Mouse (Mus musculus): ENCODE results near the gene Cdk6. TPM values are rescaled to one million over a fixed set of nuclear protein-coding genes. Genes with fewer than 3 reads are reported as not detected.

The Cdk6 gene
- polyA plus RNA-seq, 1 experiment from 2014 or later, result 37.7 TPM

DNA sequence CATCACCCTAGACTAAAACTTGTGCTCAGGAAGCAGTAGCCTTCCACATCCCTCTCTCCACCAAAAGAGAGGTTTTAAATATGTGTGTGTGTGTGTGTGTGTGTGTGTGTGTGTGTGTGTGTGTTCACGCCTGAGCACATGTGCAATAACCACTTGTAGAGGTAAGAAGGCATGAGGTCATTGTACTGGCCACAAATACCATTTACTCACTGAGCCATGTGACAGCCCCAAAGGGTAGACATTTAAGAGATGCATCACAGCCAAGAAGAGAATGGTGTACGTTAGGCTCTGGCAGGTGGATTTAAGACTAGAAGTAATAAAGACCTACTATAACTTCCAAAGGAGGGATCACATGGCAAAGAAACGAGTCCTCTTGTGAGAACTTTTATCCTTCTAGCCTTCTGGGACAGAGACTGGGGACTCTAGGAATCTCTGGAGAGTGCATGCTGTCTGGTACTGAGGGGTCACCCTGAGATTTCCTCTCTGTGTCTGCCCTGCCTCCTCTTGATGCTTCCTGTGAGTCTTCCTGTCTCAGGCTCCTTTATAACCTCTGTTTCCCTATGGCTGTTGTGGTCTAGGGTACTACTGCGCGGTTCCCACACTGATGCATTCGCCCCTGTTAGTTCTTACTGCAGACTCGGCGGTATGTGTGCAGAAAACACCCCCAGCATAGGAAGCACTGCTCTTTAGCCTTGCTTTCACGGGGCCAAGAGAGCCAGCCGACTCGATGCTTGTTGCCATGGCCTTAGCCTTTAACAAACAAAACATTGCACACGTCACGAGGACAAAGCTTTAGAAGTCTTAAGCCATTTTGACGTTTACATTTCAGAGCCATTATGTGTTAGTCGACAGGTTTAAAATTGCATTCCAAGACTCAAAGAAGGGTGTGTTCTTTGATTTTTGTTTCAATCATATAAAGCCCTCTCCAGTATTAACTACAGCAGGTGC is 22.0 kb downstream of the Cdk6 start:
- Histone ChIP-seq H3K4me1 (peaks cover 5% of the 10 kb centered on the region; the same call in 1 of the 2 replicates), H3K27ac (no peak overlapping the region), H3K9me3 (no peaks in the 10 kb centered on the region), H3K36me3 (no peaks in the 10 kb centered on the region), H3K4me2 (0 out of 2 replicates have a peak overlapping the region, but pooled peaks have one; percentile 3), H3K4me3 (replicated peaks) (no peak overlapping the region), H3K27me3 (replicated peaks) (no peaks in the 10 kb centered on the region), H3K9ac (no peak overlapping the region)
- peak; percentile 19; the same call in 1 of the 2 replicates for ATAC-seq (ENCODE audit: insufficient read depth, low FRiP score, low read depth)
- 64% methylated on average over 15 of the region's 15 CpGs for WGBS

DNA sequence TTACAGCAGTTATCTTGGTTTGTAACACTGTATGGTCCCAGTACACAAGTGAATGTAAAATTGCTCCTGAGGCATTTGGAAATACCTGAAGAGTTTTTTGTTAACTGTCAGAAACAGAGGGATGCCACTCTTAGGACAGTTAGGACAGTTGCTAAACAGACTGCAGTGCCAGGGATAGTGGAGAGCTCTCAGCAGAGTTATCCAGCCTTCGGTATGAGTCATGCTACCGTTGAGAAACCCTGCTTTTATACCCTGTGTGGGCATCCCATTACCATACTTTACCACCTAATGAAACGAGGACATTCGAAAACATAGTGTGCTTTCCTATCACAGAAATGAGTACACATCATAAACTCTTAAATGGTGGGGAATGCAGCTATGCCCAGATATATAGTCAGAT is 25.8 kb downstream of the Cdk6 start:
- WGBS, result 89% methylated on average over 4 of the region's 4 CpGs

DNA sequence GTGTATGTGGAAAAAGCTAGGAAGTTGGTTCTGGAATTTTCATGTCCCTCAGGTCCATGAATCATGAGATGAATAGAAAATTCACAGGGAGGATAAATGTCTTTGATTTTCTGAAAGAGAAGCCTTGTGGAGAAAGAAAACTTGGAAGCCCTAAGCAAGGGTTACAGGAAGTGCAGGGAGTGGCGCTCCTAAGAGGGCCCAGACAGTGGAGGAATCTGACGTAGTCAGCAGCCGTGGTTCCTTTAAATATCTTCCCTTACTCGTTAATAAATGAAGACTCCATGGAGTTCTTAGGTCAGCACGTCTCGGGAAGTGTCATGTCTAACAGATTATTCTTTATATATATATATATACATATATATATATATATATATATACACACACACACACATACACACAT is 28.0 kb downstream of the Cdk6 start:
- no peak for ATAC-seq (ENCODE audit: insufficient read depth, low FRiP score, low read depth)
- H3K4me1 ChIP-seq, result no peaks in the 10 kb centered on the region
- H3K27me3 ChIP-seq (replicated peaks), result no peaks in the 10 kb centered on the region
- 36% methylated on average over 6 of the region's 6 CpGs for WGBS
- peak overlapping the region; percentile 51; the same call in 1 of the 2 replicates for H3K27ac ChIP-seq
- no peak overlapping the region for H3K4me2 ChIP-seq
- no peak overlapping the region for H3K9ac ChIP-seq
- H3K4me3 ChIP-seq (replicated peaks), result no peak overlapping the region
- H3K9me3 ChIP-seq, result no peaks in the 10 kb centered on the region
- no peaks in the 10 kb centered on the region for H3K36me3 ChIP-seq

More for the DNA sequence above, 25.8 kb downstream of the Cdk6 start:
- peaks cover 3% of the 10 kb centered on the region; the same call in 1 of the 2 replicates for H3K4me1 ChIP-seq
- H3K27me3 ChIP-seq (replicated peaks), result no peaks in the 10 kb centered on the region
- no peaks in the 10 kb centered on the region for H3K9me3 ChIP-seq
- no peak overlapping the region for H3K27ac ChIP-seq
- H3K4me2 ChIP-seq, result no peak overlapping the region
- H3K4me3 ChIP-seq (replicated peaks), result no peak overlapping the region
- no peaks in the 10 kb centered on the region for H3K36me3 ChIP-seq
- H3K9ac ChIP-seq, result no peak overlapping the region
- ATAC-seq (ENCODE audit: insufficient read depth, low FRiP score, low read depth), result no peak

GRCm38 (mm10) chr5:3371212-3371611 is 29.9 kb downstream of the Cdk6 start:
- H3K4me1 ChIP-seq, result no peaks in the 10 kb centered on the region
- no peaks in the 10 kb centered on the region for H3K36me3 ChIP-seq
- no peak overlapping the region for H3K27ac ChIP-seq
- 87% methylated on average over 2 of the region's 2 CpGs for WGBS
- H3K27me3 ChIP-seq (replicated peaks), result no peaks in the 10 kb centered on the region
- no peak overlapping the region for H3K9ac ChIP-seq
- H3K4me2 ChIP-seq, result no peak overlapping the region
- no peak overlapping the region for H3K4me3 ChIP-seq (replicated peaks)
- no peak for ATAC-seq (ENCODE audit: insufficient read depth, low FRiP score, low read depth)
- H3K9me3 ChIP-seq, result no peaks in the 10 kb centered on the region

- Histone ChIP-seq H3K4me1 (no peaks in the 10 kb centered on the region), H3K4me3 (replicated peaks) (no peak overlapping the region), H3K9me3 (no peaks in the 10 kb centered on the region), H3K9ac (no peak overlapping the region), H3K27me3 (replicated peaks) (no peaks in the 10 kb centered on the region), H3K27ac (no peak overlapping the region), H3K36me3 (no peaks in the 10 kb centered on the region), H3K4me2 (no peak overlapping the region)
- ATAC-seq (ENCODE audit: insufficient read depth, low FRiP score, low read depth), result no peak
- 83% methylated on average over 10 of the region's 10 CpGs for whole genome bisulfite sequencing
Measured at GRCm38 (mm10) chr5:3373170-3373569, 31.9 kb downstream of the Cdk6 start.

GRCm38 (mm10) chr5:3374763-3375162 is 33.5 kb downstream of the Cdk6 start:
- no peak overlapping the region for H3K27ac ChIP-seq
- WGBS, result 85% methylated on average over 10 of the region's 10 CpGs

DNA sequence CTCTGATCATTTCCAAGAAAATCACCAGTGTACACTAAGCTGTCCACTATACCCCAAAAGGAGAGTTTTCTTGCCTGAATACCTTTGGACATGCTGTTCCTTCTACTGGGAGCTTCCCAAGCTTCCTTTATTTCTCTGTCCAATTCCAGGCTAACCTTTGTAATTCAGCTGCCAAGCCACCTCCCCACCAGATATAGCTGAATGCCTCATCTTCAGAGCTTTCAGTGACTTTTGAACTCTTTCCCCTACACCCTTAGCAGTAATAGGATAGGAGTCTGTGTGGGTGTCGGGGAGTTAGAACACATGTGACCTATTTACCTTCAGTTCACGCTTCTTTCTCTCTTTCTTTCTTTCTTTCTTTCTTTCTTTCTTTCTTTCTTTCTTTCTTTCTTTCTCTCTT is 34.9 kb downstream of the Cdk6 start:
- Histone ChIP-seq H3K9ac (no peak overlapping the region), H3K4me3 (replicated peaks) (no peak overlapping the region), H3K36me3 (no peaks in the 10 kb centered on the region), H3K27ac (no peak overlapping the region), H3K4me1 (no peaks in the 10 kb centered on the region), H3K9me3 (no peaks in the 10 kb centered on the region), H3K27me3 (replicated peaks) (no peaks in the 10 kb centered on the region), H3K4me2 (no peak overlapping the region)
- no peak for ATAC-seq (ENCODE audit: insufficient read depth, low FRiP score, low read depth)
- WGBS, result 88% methylated on average over 2 of the region's 2 CpGs

More at GRCm38 (mm10) chr5:3374763-3375162, 33.5 kb downstream of the Cdk6 start:
- no peak overlapping the region for H3K4me3 ChIP-seq (replicated peaks)
- H3K9me3 ChIP-seq, result no peaks in the 10 kb centered on the region
- no peaks in the 10 kb centered on the region for H3K4me1 ChIP-seq
- no peak for ATAC-seq (ENCODE audit: insufficient read depth, low FRiP score, low read depth)
- H3K36me3 ChIP-seq, result no peaks in the 10 kb centered on the region
- no peak overlapping the region for H3K4me2 ChIP-seq
- H3K27me3 ChIP-seq (replicated peaks), result no peaks in the 10 kb centered on the region
- H3K9ac ChIP-seq, result no peak overlapping the region

- no peaks in the 10 kb centered on the region for H3K36me3 ChIP-seq
- H3K27ac ChIP-seq, result no peak overlapping the region
- WGBS, result 67% methylated on average over 4 of the region's 4 CpGs
- no peak overlapping the region for H3K4me2 ChIP-seq
- H3K4me1 ChIP-seq, result no peaks in the 10 kb centered on the region
- no peak overlapping the region for H3K9ac ChIP-seq
- no peaks in the 10 kb centered on the region for H3K27me3 ChIP-seq (replicated peaks)
- ATAC-seq (ENCODE audit: insufficient read depth, low FRiP score, low read depth), result no peak
- no peak overlapping the region for H3K4me3 ChIP-seq (replicated peaks)
- no peaks in the 10 kb centered on the region for H3K9me3 ChIP-seq
Measured at GRCm38 (mm10) chr5:3379252-3379651, 38.0 kb downstream of the Cdk6 start.

DNA sequence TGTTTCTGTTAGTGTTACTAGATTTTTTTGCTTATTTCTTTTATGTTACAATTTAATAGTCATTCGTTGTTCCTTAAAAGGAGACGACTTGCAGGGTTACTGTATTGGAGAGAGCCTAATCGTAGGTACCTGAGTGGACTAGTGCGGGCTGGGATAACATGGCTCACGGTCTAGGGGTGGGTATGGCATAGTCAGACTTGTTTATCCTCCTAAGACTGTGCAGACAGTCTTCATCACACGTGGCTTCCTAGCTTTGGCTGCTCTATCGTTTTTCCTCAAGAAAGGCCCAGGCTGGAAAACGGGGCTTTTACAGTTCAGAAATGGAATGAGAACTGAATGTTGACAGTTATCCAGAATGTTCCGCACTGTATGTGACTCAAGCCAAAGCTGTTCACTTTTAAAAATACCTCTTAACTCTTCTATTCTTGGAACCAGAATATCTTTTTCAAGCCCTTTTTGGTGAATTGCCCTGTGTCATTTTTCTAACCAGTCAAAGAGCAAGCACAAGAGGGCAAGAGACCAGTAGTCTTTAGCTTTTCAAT is 39.5 kb downstream of the Cdk6 start:
- Histone ChIP-seq H3K9ac (no peak overlapping the region), H3K27me3 (replicated peaks) (no peaks in the 10 kb centered on the region), H3K4me1 (no peaks in the 10 kb centered on the region), H3K36me3 (no peaks in the 10 kb centered on the region), H3K9me3 (no peaks in the 10 kb centered on the region), H3K4me2 (no peak overlapping the region), H3K27ac (0 out of 2 replicates have a peak overlapping the region, but pooled peaks have one; percentile 7), H3K4me3 (replicated peaks) (no peak overlapping the region)
- WGBS, result 58% methylated on average over 9 of the region's 9 CpGs
- ATAC-seq (ENCODE audit: insufficient read depth, low FRiP score, low read depth), result no peak

- ATAC-seq (ENCODE audit: insufficient read depth, low FRiP score, low read depth), result no peak
- Histone ChIP-seq H3K27me3 (replicated peaks) (no peaks in the 10 kb centered on the region), H3K9ac (no peak overlapping the region), H3K4me3 (replicated peaks) (no peak overlapping the region), H3K4me1 (no peaks in the 10 kb centered on the region; the same call in 1 of the 2 replicates), H3K9me3 (no peaks in the 10 kb centered on the region), H3K36me3 (no peaks in the 10 kb centered on the region), H3K4me2 (no peak overlapping the region), H3K27ac (no peak overlapping the region)
- 81% methylated on average over 8 of the region's 8 CpGs for WGBS
Measured at GRCm38 (mm10) chr5:3381795-3382194, 40.5 kb downstream of the Cdk6 start.

DNA sequence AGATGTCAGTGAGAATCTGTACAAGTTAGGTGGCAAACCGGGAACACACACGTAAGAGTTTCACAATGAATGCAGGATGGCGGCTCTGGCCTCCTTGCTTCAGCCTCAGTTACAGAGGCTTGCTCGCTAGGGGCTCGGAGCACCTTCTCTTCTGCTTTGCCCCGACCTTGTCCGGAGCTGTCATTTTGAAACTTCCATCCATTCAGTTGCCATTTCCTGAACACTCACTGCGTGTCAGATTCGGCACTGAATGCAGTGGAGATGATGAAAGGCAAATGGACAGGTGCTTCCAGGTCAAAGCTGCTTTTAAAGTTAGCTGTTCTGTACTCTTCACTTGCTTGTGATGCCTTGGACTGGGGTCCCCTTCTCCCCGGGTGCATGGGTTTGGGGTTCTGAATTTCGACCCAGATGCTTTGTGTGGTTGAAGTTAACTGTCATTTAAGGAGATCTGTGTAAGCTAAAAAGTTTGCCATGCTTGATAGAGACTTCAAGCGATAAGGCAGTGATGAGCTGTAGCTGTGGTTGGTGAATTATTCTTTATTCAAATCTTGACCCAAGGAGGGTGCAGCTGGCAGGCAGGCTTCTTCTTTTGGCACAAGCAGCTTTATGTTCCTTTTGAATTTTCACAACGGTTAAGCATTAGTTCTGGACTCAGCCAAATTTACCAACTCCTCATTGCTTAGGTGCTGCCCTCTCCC is 41.2 kb downstream of the Cdk6 start:
- H3K9me3 ChIP-seq, result no peaks in the 10 kb centered on the region
- ATAC-seq (ENCODE audit: insufficient read depth, low FRiP score, low read depth), result no peak
- H3K27ac ChIP-seq, result no peak overlapping the region
- 74% methylated on average over 13 of the region's 13 CpGs for WGBS
- H3K27me3 ChIP-seq (replicated peaks), result no peaks in the 10 kb centered on the region
- H3K4me1 ChIP-seq, result no peaks in the 10 kb centered on the region; the same call in 1 of the 2 replicates
- no peak overlapping the region for H3K4me2 ChIP-seq
- H3K4me3 ChIP-seq (replicated peaks), result no peak overlapping the region
- no peaks in the 10 kb centered on the region for H3K36me3 ChIP-seq
- no peak overlapping the region for H3K9ac ChIP-seq

- 68% methylated on average over 3 of the region's 3 CpGs for WGBS
- no peak for ATAC-seq (ENCODE audit: insufficient read depth, low FRiP score, low read depth)
- no peak overlapping the region for H3K4me3 ChIP-seq (replicated peaks)
- H3K27ac ChIP-seq, result no peak overlapping the region
- H3K27me3 ChIP-seq (replicated peaks), result no peaks in the 10 kb centered on the region
- H3K36me3 ChIP-seq, result no peaks in the 10 kb centered on the region
- H3K9me3 ChIP-seq, result no peaks in the 10 kb centered on the region
- no peaks in the 10 kb centered on the region; the same call in 1 of the 2 replicates for H3K4me1 ChIP-seq
- H3K9ac ChIP-seq, result no peak overlapping the region
- no peak overlapping the region for H3K4me2 ChIP-seq
Measured at GRCm38 (mm10) chr5:3383547-3383946, 42.3 kb downstream of the Cdk6 start.

Data from stomach, embryonic 15.5 days (tissue).